Mouse (Mus musculus) ES-E14 (cell line): ENCODE measurements at regions not wholly inside any gene's neighbourhood (a gene's known extent, or its start where the extent isn't known, plus 50 kb on each side); places are given as distances from the start of the nearest gene placed in this dataset.
"Not testable (repeated sequence)": the region's sequence is repeated elsewhere in the genome, so short reads cannot be mapped to it uniquely, and the experiment has no call there.

ENCODE experiments used
- MAFK ChIP-seq: IDR thresholded peaks from 2 replicates; pipeline ENCODE4 v1.6.1; 2014; ENCODE audit warnings: mild to moderate bottlenecking, low read depth, low read length, inconsistent platforms; ENCODE audit not compliant: insufficient read depth
- ZC3H11A ChIP-seq: IDR thresholded peaks from 2 replicates; pipeline ENCODE4 v1.6.1; 2012; ENCODE audit warnings: low read depth, mild to moderate bottlenecking, inconsistent platforms, low read length, borderline replicate concordance

DNA sequence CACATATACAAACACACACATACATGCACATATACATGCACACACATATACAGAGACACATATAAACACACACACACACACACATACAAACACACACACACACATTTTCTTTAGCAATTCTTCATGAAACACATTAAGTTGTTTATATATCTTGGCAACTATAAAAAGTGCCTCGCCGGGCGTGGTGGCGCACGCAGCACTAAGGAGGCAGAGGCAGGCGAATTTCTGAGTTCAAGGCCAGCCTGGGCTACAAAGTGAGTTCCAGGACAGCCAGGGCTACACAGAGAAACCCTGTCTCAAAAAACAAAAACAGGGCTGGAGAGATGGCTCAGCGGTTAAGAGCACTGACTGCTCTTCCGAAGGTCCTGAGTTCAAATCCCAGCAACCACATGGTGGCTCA is 214.4 kb upstream of the Klf3 start:
- TF ChIP-seq ZC3H11A, MAFK: not testable (repeated sequence)
